Mouse (Mus musculus): Measurements from ENCODE around the gene Polr3h.

- TF ChIP-seq POLR2A (IDR thresholded peaks at IDR 0.05; ENCODE audit: insufficient read length, low read depth) (no peak), MAX (IDR thresholded peaks at IDR 0.05; ENCODE audit: low read depth) (no peak), CEBPB (IDR thresholded peaks at IDR 0.05; ENCODE audit: insufficient read depth, poor library complexity, severe bottlenecking) (no peak), USF1 (IDR thresholded peaks at IDR 0.05; ENCODE audit: low read depth) (peak; percentile 7), TCF3 (IDR thresholded peaks at IDR 0.05; ENCODE audit: insufficient read length, low read depth) (no peak), E2F4 (IDR thresholded peaks at IDR 0.05; ENCODE audit: insufficient read depth) (no peak), MYOG (IDR thresholded peaks at IDR 0.05; ENCODE audit: control insufficient read depth in 1 of 3, insufficient read depth in 1 of 3, insufficient read length in 2 of 3, low read depth in 2 of 3) (no peak), MYOD1 (IDR thresholded peaks at IDR 0.05; ENCODE audit: control insufficient read depth in 1 of 3, insufficient read length in 2 of 3, low read depth in 2 of 3) (no peak), TCF12 (IDR thresholded peaks at IDR 0.05; ENCODE audit: insufficient read depth, poor library complexity, severe bottlenecking) (no peak)
Observed at GRCm38 (mm10) chr15:81921255-81921654, 4.8 kb downstream of the Polr3h start.

Measured in myocyte (in vitro differentiated cells).